21 mouse cellular contexts compared by ENCODE assay signal in the genomic region with DNA sequence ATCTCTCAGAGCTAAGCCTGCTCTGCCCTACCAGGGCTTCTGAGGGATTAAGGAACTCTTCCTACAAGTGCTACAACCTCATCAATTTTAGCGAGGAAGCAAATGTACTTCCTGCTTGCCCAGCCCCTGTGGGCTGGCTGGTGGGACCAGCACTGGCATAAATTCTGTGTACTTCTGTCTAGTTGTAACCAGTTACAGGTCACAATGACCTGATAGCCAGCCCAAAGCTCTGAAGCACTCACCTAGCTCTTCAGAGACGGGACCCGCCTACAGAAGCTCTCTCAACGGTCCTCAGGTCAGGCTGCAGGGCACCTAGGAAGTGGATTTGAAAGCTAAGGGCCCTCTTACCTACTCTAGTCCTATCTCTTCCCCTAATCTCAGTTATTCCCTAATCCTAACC. TPM values are rescaled to one million over a fixed set of nuclear protein-coding genes. Genes with fewer than 3 reads are reported as not detected.
"Had no signal": no experiment of that assay in that cellular context is flagged by ENCODE, and none has a peak within 500 bp of the region (broad histone marks: within the 10 kb centered on the region; RNA-seq: fewer than 3 reads in every experiment).

No protein-coding gene starts in this region.

- H3K4me1 ChIP-seq: midbrain, embryonic 10.5 days; midbrain, embryonic 12.5 days had no signal

- H3K27ac ChIP-seq: liver, embryonic 15.5 days; macrophage; midbrain, embryonic 10.5 days; midbrain, embryonic 12.5 days; neural tube, embryonic 13.5 days; neural tube, embryonic 15.5 days had no signal

- H3K9ac ChIP-seq: liver, embryonic 15.5 days; liver, postnatal 0 days; midbrain, embryonic 12.5 days; neural tube, embryonic 13.5 days; neural tube, embryonic 15.5 days had no signal

- H3K4me3 ChIP-seq: liver, embryonic 15.5 days; midbrain, embryonic 10.5 days; midbrain, embryonic 12.5 days; myocyte; neural tube, embryonic 13.5 days; neural tube, embryonic 15.5 days had no signal

- ATAC-seq: liver, postnatal 0 days; midbrain, embryonic 16.5 days had no signal

- H3K4me2 ChIP-seq: liver, embryonic 15.5 days; midbrain, embryonic 12.5 days; neural tube, embryonic 13.5 days; neural tube, embryonic 15.5 days had no signal

- H3K27me3 ChIP-seq: liver, embryonic 15.5 days; midbrain, embryonic 12.5 days; neural tube, embryonic 13.5 days; neural tube, embryonic 15.5 days had no signal

- DNase-seq: liver, postnatal 0 days; lung, adult 2 months; lung, postnatal 10 days; midbrain, embryonic 14.5 days; retina, postnatal 1 day; right cerebral cortex, adult 18-20 months; right cerebral cortex, postnatal 25 days; right cerebral cortex, postnatal 4 days; spleen, adult 18-20 months; thymus, adult 18-20 months; thymus, postnatal 14 days; thymus, postnatal 36 days had no signal

- H3K9me3 ChIP-seq: liver, embryonic 15.5 days; midbrain, embryonic 10.5 days; midbrain, embryonic 12.5 days; neural tube, embryonic 13.5 days; neural tube, embryonic 15.5 days had no signal

RNA-seq across cellular contexts. Expression of gene Rhd, which starts 46.6 kb away (rescaled TPM):
- polyA plus RNA-seq: macrophage; small intestine, adult 2 months had no signal
